Mouse (Mus musculus): ENCODE measurements around the gene Atf7. TPM values are rescaled to one million over a fixed set of nuclear protein-coding genes. Genes with fewer than 3 reads are reported as not detected.
A peak's percentile ranks its signal among the peaks of the same experiment; 100 is the strongest.

Atf7 gene
- polyA plus RNA-seq, 1 experiment from 2014 or later, result 25.1 TPM

DNA sequence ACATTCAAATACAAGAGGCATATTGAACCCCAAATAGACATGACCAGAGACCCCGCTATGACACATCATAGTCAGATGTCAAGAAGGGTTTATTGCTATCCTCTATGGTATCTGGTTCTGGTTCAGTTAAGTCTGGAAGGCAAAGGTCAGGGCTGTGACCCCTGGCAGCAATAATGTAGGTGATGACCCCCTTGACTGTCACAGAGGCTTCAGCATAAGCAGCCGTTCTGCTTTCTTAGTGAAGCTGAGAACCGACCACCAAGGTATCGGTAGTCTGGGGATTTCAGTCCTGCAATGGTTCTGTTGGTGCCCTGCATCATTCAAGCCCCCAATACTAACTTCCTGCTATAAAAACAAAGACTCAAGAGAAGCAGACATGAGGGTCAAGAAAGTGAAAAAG lies 93.7 kb downstream of the Atf7 start:
- Histone ChIP-seq H3K27ac (replicated peaks) (no peak overlapping the region), H3K27me3 (replicated peaks; ENCODE audit: low read depth, poor library complexity, severe bottlenecking) (no peaks in the 10 kb centered on the region), H3K4me1 (no peaks in the 10 kb centered on the region), H3K4me3 (no peak overlapping the region), H3K36me3 (replicated peaks) (peaks cover 83% of the 10 kb centered on the region), H3K9me3 (no peaks in the 10 kb centered on the region)
- 88% methylated on average over 4 of the region's 4 CpGs for WGBS
- no peak for DNase-seq (ENCODE audit: low spot score)

DNA sequence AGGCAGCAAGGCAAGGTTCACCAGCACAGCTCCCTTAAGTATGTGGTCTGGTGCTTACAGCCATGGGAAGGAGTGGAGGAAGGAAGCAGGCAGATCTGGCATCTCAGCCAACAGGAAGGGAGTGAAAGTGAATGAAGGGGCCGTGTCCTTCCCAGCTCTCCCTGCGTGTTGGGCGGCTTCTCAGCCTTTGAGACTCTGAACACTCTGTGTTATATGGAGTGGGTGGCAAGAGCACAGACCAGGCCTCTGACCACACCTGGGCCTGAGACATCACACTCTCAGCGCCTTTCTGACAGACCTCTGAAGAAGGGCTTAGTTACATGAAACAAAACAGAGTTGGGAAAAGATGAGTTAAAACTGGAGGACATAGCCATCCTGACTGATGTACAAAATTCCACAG lies 94.7 kb downstream of the Atf7 start:
- no peaks in the 10 kb centered on the region for H3K4me1 ChIP-seq
- 82% methylated on average over 4 of the region's 4 CpGs for WGBS

DNA sequence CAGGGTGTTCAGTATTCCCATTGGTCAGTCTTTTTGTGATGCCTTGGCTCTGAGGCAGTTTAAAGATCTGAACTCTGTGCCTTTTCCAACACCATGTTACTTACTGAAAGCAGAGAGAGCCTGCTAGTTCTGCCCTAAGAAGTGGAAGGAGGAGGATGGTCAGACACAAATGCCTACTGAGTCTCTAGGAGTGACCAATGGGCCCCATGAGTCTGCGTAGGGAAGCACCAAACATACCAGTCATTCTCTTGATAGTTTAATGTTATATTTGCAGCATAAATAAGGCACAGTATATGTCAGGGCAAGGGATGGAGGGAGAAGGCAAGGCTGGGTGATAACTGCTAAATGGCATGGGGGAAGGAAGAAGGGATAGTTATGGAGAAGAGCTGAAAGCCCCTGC lies 96.9 kb downstream of the Atf7 start:
- 86% methylated on average over 1 of the region's 1 CpGs for WGBS
- H3K27me3 ChIP-seq (replicated peaks; ENCODE audit: low read depth, poor library complexity, severe bottlenecking), result no peaks in the 10 kb centered on the region
- peaks cover 82% of the 10 kb centered on the region for H3K36me3 ChIP-seq (replicated peaks)
- H3K4me1 ChIP-seq, result no peaks in the 10 kb centered on the region
- H3K27ac ChIP-seq (replicated peaks), result no peak overlapping the region
- H3K9me3 ChIP-seq, result no peaks in the 10 kb centered on the region
- no peak overlapping the region for H3K4me3 ChIP-seq
- no peak for DNase-seq (ENCODE audit: low spot score)

More for the DNA sequence above, 94.7 kb downstream of the Atf7 start:
- Histone ChIP-seq H3K4me3 (no peak overlapping the region), H3K27me3 (replicated peaks; ENCODE audit: low read depth, poor library complexity, severe bottlenecking) (no peaks in the 10 kb centered on the region), H3K36me3 (replicated peaks) (peaks cover 80% of the 10 kb centered on the region), H3K9me3 (no peaks in the 10 kb centered on the region), H3K27ac (replicated peaks) (no peak overlapping the region)
- no peak for DNase-seq (ENCODE audit: low spot score)

DNA sequence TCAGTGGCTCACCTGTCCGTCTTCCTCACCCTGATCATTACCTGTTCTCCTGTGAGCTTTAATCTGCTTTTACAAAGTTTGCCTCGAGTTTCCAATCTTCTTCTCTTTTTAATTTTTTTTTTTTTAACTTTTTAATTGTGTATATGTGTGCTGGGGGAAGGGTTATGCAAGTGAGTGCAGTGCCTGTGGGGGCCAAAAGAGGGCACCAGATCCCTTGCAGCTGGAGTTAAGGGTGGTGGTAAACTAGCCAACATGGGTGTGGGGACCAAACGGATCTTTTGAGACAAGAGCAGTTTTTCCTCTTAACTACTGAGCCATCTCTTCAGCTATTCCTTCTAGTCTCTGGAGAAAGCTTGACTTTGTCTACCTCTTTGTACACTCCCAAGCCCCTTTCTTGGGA lies 97.3 kb downstream of the Atf7 start:
- WGBS, result 80% methylated on average over 3 of the region's 3 CpGs
- Histone ChIP-seq H3K4me3 (no peak overlapping the region), H3K9me3 (no peaks in the 10 kb centered on the region), H3K36me3 (replicated peaks) (peaks cover 79% of the 10 kb centered on the region), H3K4me1 (no peaks in the 10 kb centered on the region), H3K27me3 (replicated peaks; ENCODE audit: low read depth, poor library complexity, severe bottlenecking) (no peaks in the 10 kb centered on the region), H3K27ac (replicated peaks) (no peak overlapping the region)
- DNase-seq (ENCODE audit: low spot score), result no peak

DNA sequence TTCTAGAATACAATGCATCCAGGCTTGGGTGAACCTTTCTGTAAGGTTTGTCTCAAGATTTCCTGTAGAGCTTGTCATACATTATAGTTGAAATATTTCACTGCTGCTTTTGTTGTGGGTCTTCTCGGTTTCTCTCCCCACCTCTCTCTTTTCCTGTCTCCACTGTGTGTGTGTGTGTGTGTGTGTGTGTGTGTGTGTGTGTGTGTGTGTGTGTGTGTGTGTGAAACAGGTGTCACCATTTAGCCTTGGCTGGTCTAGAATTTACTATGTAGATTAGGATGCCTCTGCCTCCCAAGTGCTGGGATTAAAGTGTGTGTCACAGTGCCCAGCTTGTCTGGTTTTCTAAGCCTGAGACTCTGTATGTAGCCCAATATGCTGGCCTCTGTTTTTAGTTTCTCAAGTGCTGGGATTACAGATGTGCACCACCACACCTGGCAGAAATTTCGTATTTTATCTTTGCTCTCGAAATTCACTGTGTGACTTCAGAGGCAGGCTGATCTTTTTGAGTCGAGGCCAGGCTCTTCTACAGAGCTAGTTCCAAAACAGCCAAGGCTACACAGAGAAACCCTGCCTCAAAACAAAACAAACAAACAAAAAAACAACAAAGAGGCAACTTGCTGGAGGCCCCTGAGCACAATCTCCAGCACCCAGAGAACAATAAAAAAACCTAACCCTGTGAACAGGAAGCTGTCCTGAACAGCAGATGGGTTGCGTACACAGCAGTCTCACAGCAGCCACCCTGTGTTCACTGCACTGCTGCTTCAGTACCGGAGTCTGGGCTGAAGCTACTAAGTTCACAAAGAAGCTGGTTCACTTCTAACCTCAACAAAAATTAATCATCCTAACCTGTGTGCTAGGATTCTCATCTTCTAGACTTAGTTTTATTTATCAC lies 98.9 kb downstream of the Atf7 start:
- no peaks in the 10 kb centered on the region for H3K4me1 ChIP-seq
- whole genome bisulfite sequencing, result 85% methylated on average over 6 of the region's 6 CpGs
- H3K27me3 ChIP-seq (replicated peaks; ENCODE audit: low read depth, poor library complexity, severe bottlenecking), result no peaks in the 10 kb centered on the region
- H3K4me3 ChIP-seq, result no peak overlapping the region
- no peak for DNase-seq (ENCODE audit: low spot score)
- no peak overlapping the region for H3K27ac ChIP-seq (replicated peaks)
- H3K9me3 ChIP-seq, result no peaks in the 10 kb centered on the region
- peaks cover 80% of the 10 kb centered on the region for H3K36me3 ChIP-seq (replicated peaks)

DNA sequence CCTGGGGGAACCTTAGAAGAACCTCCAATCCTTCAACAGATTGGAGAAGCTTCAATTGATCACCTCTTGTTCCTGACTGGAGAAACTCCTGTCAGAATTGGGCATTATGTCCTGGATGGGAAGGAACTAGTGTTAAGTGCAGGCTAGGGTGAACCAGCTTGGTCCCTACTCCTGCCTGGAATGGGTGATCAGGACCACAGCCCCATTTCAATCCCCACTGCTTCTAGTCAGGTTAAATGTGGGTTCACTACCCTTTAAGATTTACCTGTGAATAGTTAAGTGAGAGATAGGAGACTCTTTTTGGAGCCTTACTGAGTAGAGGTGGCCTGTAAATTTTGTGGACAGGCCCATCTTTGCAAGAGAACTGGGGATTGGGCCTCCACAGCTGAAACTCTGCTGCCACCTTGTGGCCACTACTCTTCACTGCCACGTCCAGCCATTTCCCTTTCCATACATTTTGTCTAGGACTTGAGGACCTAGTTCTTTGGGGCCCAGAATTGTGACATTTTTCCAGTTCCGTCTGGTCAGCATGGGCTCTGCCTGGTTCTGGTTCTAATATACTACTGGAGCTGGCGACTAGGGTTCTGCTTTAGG lies 100.3 kb downstream of the Atf7 start, which contains the start of gene Npff:
TSS of gene Npff (minus strand) at position 51 of the 594 bp plus-strand sequence.
- Histone ChIP-seq H3K9me3 (no peaks in the 10 kb centered on the region), H3K36me3 (replicated peaks) (peaks cover 81% of the 10 kb centered on the region), H3K27me3 (replicated peaks; ENCODE audit: low read depth, poor library complexity, severe bottlenecking) (no peaks in the 10 kb centered on the region), H3K4me3 (no peak within 1 kb of the TSS), H3K27ac (replicated peaks) (no peak within 1 kb of the TSS), H3K4me1 (peaks cover 6% of the 10 kb centered on the region)
- DNase-seq (ENCODE audit: low spot score), result peak; percentile 83
- WGBS, result 7% methylated on average over 3 of the region's 3 CpGs

DNA sequence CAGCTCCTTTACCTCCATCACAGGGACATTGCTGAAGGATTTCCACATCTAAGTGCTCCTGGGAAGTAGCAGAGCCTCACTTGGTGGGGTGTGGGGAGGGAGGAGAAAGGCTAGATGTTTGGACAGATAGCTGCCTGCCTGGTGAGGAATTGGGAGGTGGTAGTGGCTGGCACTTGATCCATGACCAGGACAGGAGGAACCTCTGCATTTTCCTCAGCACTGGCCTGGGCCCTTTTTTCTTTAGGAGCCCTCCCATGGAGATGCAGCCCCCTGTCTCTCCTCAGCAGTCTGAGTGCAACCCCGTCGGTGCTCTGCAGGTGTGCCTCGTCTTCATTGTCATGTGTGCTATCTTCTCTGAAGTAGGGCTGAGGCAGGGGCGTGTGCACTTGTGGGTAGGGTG lies 103.8 kb downstream of the Atf7 start:
- 89% methylated on average over 4 of the region's 4 CpGs for WGBS
- Histone ChIP-seq H3K27ac (replicated peaks) (no peak overlapping the region), H3K27me3 (replicated peaks; ENCODE audit: low read depth, poor library complexity, severe bottlenecking) (no peaks in the 10 kb centered on the region), H3K4me3 (no peak overlapping the region), H3K36me3 (replicated peaks) (peaks cover 56% of the 10 kb centered on the region), H3K4me1 (peaks cover 28% of the 10 kb centered on the region), H3K9me3 (no peaks in the 10 kb centered on the region)
- DNase-seq (ENCODE audit: low spot score), result no peak

DNA sequence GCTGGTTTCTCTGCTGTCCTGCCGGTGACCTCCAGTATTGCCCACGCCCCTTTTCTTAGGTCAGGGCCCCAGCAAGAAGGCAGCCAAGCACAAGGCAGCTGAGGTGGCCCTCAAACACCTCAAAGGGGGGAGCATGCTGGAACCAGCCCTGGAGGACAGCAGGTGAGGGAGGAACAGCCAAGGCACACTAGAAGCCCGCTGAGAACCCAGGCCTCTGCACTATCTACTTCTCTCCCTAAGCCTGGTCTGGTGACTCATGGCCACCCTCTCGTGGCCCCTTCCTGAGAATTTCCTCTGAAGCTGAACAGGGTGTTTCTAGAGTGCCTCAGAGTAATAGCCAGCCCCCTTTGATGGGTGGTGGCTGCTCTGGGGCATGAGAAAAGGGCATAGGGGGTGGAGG lies 104.8 kb downstream of the Atf7 start:
- H3K27me3 ChIP-seq (replicated peaks; ENCODE audit: low read depth, poor library complexity, severe bottlenecking), result no peaks in the 10 kb centered on the region
- DNase-seq (ENCODE audit: low spot score), result no peak
- H3K27ac ChIP-seq (replicated peaks), result no peak overlapping the region
- H3K4me1 ChIP-seq, result peaks cover 38% of the 10 kb centered on the region
- no peaks in the 10 kb centered on the region for H3K9me3 ChIP-seq
- peak overlapping the region; percentile 84; the same call in 1 of the 2 replicates for H3K4me3 ChIP-seq
- H3K36me3 ChIP-seq (replicated peaks), result peaks cover 47% of the 10 kb centered on the region
- WGBS, result 86% methylated on average over 4 of the region's 4 CpGs

DNA sequence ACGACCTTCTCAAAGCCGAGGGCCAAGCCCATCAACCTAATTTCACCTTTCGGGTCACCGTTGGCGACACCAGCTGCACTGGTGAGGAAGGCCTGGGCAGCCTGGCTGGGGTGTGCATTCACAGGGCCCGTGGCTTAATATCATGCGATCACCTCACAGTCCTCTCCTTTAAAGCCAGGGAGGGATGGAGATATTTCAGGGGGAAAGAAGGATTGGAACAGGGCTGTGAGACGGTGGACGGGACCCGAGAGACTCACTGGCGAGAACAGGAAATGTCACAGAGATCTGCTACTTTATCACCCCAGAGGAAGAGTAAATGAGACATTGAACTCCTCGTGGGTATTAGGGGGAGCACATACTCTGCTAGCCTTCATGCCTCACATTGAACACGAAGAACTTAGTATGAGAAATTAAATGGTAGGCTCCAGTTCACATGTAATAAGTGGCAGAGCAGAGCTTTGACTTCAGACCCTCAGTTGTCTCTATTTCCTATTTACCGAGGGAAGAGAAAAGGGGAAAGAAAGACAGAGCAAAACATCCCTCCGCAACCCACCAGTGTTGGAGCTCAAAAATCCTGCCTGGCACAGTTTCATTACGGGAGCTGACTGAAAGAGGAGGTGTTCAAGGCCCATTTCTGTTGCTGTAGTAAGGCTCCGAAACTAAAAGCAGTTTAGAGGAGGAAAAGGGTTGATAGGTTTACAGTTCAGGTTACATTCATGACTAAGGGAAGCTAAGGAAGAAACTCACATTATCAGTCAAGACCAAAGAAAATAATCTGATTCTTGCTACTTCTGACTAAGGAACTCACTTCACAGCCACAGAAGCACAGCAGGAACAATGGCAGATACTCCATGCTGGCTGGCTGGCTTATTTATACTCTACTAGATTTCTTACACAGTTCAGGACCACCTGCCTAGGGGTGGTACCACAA lies 105.8 kb downstream of the Atf7 start:
- no peak for DNase-seq (ENCODE audit: low spot score)

DNA sequence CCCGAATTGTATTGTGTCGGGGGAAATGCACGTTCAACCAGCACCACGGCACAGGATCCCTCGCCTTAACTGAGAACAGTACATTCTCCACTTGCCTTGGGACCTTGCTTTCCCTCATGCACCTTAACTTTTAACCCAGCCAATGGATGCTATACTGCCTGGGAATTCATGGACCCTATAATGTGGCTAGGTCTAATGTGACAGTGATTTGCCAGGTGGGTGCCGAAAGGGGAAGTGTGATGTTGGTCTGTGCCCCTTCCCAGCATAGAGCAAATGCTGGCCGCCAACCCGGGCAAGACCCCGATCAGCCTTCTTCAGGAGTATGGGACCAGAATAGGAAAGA lies 106.4 kb downstream of the Atf7 start:
- H3K4me1 ChIP-seq, result peaks cover 42% of the 10 kb centered on the region
- peak overlapping the region; percentile 99 for H3K27ac ChIP-seq (replicated peaks)
- peaks cover 37% of the 10 kb centered on the region for H3K36me3 ChIP-seq (replicated peaks)
- H3K9me3 ChIP-seq, result no peaks in the 10 kb centered on the region
- DNase-seq (ENCODE audit: low spot score), result no peak
- no peaks in the 10 kb centered on the region for H3K27me3 ChIP-seq (replicated peaks; ENCODE audit: low read depth, poor library complexity, severe bottlenecking)
- peak overlapping the region; percentile 84 for H3K4me3 ChIP-seq
- WGBS, result 20% methylated on average over 9 of the region's 9 CpGs

More for the DNA sequence above, 105.8 kb downstream of the Atf7 start:
- H3K9me3 ChIP-seq, result no peaks in the 10 kb centered on the region
- peaks cover 43% of the 10 kb centered on the region for H3K36me3 ChIP-seq (replicated peaks)
- 66% methylated on average over 17 of the region's 17 CpGs for WGBS
- peak overlapping the region; percentile 84 for H3K4me3 ChIP-seq
- peaks cover 42% of the 10 kb centered on the region for H3K4me1 ChIP-seq
- H3K27ac ChIP-seq (replicated peaks), result peak overlapping the region; percentile 99
- H3K27me3 ChIP-seq (replicated peaks; ENCODE audit: low read depth, poor library complexity, severe bottlenecking), result no peaks in the 10 kb centered on the region

DNA sequence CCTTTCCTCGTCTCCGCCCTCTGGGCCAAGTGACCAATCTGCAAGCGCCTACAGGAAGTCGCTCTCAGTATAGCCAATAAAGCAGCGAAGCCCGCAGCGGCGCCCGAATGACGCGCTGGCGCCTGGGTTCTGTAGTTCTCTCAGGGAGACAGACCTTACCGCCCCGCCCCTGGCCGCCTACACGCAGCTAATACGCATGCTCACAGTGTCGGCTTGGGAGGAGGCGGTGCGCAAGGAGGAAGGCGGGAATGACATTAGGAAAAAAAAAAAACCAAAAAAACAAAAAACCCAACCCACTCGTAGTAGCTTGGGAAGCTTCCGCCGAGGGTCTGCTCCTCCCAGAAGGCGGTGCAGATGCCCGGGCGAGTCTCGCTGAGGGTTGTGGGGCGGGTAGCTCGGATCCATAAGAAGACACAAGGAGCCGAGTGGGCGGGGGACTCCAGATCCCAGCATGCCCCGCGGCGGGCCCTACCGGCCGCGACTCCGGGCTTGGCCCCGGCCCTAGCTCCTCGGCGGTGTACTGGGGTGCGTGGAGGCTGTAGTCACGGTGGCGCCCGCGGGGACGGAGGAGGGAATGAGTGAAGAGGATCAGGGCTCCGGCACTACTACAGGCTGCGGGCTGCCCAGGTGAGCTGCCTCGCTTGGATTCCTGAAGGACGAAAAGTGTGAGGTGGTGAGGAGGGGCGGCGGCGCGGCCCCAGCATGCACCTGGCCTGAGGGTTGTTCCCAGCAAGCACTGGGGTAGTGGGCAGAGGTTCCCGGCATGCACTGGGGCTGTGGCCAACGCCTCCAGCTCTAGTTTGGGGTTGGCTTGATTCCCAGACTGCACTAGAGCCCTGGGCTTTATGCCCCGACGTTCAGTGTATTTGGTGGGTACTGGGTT lies 107.0 kb downstream of the Atf7 start, which contains the start of gene Tarbp2:
TSS of gene Tarbp2 (plus strand) at position 217 of the 883 bp plus-strand sequence.
- H3K4me1 ChIP-seq, result peaks cover 42% of the 10 kb centered on the region
- H3K9me3 ChIP-seq, result no peaks in the 10 kb centered on the region
- peak within 1 kb of the TSS; percentile 99 for H3K27ac ChIP-seq (replicated peaks)
- no peaks in the 10 kb centered on the region for H3K27me3 ChIP-seq (replicated peaks; ENCODE audit: low read depth, poor library complexity, severe bottlenecking)
- WGBS, result under 1% methylated on average over 60 of the region's 60 CpGs
- DNase-seq (ENCODE audit: low spot score), result peak; percentile 100
- H3K36me3 ChIP-seq (replicated peaks), result peaks cover 33% of the 10 kb centered on the region
- H3K4me3 ChIP-seq, result peak within 1 kb of the TSS; percentile 84
